Mouse (Mus musculus) lung, postnatal 10 days (tissue): Measurements from ENCODE around the gene Dnmt3a.

ENCODE experiments used
- DNase-seq: peaks from one replicate; pipeline ENCODE4 v3.0.0; 2021

Gene Dnmt3a

DNA sequence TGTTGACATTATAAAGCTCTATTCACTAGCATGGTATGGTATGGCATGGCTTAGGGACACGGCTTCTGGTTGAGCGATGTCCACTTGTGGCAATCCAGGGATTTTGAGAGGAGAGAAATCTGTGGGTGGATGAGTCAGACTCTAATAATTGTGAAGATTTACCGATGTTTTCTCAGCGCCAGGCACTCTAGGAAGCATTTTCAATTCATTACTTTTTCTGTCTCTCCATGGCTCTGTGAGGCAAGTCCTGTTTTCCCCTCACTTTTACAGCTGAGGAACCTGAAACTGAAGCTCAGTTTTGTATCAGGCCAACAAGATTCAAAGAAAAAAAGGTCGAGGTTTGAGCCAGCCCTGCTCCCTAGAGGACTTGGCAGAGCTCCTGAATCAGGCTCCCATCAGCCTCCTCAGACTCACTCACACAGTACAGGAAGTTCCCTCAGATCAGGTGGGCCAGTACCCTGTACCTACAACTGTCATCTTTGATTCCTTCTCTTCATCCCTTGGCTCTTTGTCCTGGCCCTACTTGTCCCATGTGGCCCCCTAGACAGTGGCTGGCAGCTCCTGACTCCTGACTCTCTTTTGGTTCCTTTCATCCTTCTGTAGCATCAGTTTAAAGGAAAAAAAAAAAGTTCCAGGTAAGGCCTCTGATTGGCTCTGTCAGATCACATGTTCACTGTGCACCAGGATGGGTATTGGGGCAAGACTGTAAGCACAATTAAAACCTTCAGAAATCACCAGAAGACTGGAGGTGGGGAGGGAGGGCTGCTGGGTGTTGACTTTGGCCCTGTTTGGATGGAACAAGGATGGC, 19.3 kb downstream of the Dnmt3a start:
- DNase-seq, result no peak

DNA sequence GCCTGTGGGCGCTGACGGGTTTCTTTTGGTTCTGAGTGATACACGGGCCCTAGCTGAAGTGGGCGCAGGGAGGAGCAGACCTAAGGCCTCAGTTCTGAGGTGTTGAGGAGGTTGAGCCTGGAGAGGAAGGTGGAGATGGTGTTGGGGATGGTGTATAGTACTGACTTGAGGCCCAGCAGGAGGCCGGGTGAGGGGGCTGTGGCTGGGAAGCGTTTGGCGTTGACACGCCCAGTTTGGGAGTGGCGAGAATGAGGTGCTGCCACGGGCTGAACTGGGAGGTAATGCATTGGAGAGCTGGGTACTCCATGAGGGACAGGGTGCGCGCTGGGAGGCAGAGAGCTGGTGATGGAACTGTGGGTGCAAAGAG, 19.9 kb downstream of the Dnmt3a start:
- DNase-seq, result no peak

DNA sequence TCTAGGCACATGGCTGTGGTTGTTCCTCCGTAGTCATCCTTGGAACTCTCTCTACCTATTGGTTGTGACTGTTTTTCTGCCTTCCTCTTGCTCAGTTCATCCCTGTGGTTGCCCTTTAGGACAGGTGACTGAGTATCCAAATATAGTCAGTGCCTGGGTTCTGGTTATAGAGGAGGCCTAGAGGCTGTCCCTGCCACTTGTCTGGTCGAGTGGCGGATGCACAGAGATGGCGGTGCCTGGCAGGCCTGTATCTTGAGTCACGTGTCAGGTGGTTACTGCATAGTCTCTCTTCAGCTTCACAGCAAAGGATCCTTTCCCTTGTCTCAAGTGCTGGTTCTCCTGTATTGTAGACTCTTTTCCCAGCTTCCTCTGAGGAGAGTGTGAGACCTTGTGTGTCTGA, 22.0 kb downstream of the Dnmt3a start:
- DNase-seq, result no peak

DNA sequence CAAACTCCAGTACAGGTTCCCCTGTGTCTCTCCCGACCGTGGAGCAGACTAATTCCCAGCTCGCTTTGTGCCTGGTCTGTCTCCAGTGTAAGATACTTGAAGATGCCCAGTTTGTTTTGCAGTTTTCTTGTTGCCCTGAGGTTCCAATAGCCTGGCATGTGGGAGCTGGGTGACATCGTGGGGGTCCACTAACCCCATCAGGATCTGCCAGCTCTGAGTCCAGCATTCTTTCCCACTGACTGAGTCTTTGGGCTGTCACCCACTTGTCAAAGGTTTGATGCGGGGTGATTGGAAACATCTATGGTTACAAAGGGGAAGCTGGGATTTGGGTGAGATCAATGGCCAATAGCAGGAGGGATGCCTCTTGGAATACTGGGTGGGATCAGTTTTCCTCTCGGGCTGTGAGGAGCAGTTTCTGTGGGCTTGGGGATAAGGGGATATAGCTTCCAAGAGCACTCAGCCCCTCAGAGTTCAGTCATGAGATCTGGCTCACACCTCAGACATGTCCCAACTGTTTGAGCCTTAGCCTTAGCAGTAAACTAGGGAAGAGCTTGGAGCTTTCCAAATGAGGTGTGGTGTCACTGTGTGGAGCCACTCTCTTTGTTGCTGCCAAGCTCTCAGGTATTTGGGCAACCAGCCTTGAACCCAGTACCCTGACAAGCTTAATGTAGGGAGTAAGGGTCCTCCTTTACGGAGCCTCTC, 27.4 kb downstream of the Dnmt3a start:
- no peak for DNase-seq

DNA sequence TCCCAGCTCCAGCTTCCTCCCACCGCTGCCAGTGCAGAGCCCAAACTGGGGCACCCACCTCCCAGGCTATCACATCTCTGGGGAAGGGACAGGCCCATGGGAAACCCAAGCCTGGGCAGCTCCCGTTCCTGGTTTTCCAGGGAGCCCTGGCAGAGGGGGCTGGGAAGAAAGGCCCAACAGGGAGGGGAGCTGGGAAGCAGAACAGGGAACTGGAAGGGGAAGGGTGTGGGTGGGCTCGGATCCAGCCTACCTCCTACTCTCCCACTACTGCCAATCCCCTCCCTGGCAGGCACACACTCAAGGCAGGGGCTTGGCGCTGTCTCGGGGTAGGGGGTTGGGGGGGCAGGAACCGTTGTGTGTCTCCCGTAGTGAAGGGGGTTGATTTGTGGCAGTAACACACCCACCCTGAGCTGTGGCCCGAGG, 28.1 kb downstream of the Dnmt3a start:
- peak; percentile 94 for DNase-seq

DNA sequence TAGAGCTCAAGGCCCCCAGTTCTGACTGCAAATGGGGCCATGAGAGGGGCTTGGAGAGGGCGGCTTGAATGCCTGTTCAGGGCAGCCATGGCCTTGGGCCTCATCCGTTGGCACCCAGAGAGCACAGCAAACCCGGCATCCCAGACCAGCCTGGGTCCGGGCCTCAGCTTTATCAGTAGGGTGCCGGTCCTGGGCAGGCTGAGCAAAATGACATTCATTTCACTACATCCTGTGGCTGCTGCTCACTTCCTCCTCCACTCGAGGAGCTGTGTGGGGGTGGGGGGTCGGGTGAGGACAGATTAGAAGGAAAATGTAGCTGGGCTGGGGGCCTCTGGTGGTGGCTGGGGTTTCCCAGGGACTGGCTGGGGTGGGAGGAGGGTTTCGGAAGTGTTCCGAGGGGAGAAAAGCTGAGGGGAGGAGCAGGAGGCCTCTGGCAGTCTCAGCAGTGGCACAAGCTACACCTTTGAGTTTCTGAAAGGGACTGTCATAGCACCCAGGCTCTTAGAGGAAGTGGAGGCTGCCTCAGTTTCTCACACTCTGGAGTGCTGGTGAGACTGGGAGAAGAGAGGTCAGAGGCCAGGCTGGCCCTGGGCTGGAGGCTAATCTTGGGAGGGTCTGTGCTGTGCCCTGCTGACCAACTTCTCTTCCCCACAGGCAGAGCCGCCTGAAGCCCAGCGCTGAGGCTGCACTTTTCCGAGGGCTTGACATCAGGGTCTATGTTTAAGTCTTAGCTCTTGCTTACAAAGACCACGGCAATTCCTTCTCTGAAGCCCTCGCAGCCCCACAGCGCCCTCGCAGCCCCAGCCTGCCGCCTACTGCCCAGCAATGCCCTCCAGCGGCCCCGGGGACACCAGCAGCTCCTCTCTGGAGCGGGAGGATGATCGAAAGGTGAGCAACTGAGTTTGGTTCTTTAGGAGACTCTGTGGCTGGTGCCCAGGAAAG, 28.8 kb downstream of the Dnmt3a start:
- peak; percentile 70 for DNase-seq

DNA sequence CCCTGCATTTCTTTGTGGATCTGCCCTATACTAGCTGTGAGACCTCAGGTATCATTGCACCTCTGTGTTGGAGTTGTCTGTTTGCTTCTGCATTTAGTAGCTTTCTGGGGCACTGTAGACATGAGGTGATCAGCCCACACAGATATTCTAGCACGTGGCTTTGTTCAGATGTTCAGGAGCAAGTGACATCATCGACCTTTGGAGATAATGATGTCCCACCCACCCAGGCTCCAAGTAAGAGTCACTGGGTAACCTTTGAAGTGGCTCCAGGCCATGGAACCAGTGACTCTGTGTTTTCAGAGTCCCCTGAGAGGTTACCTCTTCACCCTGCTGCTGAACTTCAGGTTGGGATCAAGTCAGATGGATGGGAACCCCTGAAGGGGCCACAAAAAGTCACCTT, 29.8 kb downstream of the Dnmt3a start:
- no peak for DNase-seq

DNA sequence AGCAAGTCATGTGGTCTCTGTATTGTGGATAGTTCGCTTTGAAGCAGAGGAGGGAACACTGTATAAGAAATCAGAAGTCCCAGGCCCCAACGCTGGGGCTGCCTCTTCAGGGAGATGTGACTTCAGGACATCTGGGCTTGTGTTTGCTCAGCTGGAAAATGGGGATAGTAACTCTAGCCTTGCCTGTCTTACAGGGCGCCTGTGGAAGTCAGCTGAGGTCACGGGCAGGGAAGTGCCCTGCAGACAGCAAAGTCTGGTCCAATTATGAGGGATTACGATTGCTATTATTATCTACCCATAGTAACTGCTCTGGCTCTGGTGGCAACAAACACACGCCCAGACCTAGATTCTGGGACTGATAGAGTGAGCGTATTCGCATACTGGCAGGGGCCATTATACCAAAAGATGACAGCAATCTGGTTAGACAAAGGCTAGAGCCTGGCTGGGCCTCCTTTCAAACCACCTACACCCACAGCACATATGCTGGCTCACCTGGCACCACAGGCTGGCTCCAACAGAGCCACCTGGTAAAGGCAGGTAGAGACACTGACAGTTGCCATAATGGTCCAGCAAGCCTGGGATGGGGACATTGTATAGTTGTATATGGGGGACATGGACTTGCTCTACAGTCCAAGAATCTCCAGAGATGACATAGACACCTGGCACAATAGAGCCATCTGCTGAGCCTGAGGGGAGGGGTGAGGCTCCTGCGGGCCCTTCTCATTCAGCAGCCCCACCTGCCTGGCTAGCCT, 31.4 kb downstream of the Dnmt3a start:
- no peak for DNase-seq

DNA sequence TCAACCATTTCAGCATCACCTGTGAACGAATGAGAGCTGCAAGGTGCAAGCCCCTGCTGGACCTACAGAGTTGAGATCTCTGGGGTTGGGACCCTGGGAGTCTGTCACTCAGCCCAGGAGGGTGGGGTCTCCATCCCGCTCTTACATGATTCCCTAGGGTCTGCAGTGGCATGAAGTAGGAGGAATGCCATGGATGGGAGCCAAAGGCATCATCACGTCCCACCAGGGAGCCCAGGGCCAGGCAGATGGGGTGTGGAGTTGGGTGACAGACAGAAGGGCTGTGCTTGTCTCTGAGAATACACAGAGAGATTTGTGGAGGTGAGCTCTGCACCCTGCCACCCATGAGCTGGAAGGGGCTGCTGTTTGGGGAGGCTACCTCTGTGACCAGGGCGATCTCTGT, 32.2 kb downstream of the Dnmt3a start:
- DNase-seq, result no peak

DNA sequence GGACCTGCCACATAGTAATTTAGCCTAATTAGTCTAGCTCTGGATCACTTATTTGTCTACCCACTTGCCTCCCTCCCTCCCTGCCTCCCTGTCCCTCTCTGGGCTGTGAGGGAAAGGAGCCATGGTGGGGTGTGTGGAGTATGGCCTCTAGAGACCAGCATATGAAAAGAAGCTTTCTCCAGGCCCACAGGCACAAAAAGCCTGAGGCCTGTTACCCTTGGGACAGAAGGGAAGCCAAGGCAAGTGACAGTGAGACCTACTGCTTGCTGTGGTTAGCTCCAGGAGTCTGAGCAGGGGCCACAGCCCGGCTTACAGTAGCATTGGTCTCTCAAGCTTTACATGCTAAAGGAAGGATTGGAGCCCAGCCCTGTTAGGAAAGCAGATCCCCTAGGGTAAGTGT, 33.9 kb downstream of the Dnmt3a start:
- DNase-seq, result no peak

DNA sequence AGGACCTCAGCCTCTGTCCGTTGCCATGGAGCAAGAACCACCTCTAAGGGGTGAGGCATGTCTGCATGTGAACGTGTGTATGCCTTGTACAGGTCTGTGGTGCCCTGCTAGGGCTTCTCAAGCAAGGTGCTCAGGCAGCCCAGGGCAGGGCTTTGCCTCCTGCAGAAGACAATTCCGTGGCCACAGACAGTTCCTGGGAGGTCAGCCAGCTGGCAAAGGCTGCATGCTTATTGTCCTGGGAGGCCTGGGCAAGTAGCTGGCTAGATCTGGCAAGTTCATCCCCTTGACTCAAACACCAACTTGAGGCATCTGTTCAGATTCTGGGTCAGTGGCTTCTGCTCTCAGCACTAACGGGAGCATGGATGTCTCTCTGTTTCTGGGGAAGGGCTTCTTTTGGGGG, 35.3 kb downstream of the Dnmt3a start:
- DNase-seq, result peak; percentile 32

DNA sequence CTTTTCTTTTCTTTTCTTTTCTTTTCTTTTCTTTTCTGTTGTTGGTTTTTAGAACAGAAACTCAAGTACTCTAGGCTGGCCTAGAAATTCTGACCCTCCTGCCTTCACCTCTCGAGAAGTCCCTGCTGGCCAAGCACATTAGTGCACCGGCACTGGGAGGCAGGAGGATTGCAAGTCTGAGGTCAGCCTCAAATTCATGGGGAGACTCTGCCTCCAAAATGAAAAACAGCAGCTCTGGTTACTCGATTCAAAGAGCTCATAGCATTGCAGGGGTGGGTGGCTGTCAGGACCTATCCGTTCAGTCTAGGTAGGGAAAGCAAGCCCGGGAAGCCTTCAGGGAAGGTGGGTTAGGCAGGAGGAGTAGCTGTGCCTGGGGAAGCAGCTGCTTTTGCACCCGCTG, 37.0 kb downstream of the Dnmt3a start:
- DNase-seq, result no peak

DNA sequence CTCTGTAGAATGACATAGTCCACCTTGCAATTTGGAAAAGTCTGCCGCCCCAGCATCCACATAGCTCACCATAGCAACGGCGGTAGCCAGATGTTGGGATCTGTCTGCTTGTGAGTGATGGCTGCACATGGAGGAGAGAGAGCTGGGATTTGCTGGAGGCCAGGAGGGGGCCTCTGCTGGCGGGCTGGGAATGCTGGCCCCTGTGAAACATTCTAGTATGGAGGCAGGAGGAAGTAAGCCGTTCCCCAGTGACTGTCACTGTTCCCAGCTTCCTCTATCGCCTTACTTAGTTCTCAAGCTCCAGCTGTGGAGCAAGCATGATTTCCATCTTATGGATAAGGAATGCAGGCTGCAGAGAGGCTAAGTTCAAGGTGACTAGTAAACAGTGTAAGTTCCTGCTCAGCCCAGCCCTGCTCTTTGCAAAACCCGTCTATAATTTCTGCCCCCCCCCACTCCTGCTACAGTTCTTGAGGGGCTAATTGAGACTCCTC, 37.6 kb downstream of the Dnmt3a start:
- DNase-seq, result peak; percentile 43

DNA sequence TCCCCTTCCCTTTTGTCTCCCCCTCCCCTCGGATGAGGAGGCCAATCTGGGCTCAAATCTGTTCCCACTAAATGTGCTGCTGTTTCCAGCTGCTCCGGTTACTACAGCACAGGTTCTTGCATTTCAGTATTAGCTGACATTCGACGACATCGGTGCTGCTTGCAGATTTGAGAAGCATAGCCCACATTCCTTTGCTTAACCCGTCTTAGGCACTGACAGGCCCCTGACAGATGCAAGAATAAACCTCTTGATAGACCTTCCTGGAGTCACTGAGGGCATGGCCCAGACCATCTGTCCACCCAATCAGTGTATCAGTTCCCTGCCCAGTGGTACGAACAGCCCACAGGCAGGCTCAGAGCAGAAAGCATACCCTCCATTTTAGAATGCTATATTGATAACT, 38.1 kb downstream of the Dnmt3a start:
- no peak for DNase-seq

DNA sequence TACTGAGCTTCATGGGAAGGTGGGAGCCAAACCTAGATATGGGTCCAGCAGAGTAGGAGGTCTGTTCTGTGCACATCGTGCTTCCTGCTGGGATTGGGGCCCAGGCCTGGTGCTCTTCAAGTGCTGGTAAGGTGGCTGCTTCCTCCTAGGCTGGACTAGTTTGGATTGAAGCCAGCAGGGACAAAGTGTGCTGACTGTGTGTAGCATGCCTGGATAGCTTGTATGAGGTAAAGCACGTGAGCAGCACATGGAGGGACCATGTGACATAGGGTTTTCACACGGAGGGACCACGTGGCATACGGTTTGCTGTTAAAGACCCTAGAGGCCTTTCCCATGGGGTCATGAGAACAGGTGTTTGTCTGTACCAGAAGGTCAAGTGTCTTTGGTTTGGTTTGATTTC, 38.5 kb downstream of the Dnmt3a start:
- DNase-seq, result no peak

DNA sequence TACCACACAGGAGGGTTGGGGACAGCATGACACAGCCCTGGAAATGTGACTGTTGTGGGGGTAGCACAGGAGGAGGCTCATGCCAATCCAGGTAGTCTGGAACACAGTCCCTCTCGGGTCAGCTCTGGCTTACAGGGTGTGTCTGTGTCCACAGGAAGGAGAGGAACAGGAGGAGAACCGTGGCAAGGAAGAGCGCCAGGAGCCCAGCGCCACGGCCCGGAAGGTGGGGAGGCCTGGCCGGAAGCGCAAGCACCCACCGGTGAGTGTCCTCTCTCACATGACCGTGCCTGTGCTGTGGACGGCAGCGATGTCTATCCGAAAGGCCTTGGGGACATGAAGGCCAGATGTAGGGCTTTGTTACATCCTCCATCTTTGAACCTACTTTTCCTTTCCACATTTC, 43.7 kb downstream of the Dnmt3a start:
- DNase-seq, result no peak

DNA sequence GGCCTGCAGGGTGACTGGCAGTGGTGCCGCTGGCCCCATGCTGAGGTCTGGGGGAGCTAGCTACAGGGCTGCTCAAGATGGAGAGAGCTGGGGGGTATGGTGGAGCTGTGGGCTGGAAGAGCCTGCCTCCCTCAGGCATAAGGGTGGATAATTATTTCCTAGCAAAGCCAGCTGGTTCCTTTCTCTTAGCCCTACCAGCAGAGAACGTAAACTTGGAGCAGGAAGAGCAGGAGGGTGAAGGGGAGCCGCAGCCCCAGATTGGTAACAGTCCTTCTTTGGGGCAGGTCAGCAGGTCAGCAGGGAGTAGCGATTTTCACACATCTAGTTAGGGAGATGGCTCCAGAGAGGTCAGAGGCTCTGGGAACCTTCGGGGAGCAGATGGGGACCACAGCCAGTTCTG, 44.4 kb downstream of the Dnmt3a start:
- no peak for DNase-seq

DNA sequence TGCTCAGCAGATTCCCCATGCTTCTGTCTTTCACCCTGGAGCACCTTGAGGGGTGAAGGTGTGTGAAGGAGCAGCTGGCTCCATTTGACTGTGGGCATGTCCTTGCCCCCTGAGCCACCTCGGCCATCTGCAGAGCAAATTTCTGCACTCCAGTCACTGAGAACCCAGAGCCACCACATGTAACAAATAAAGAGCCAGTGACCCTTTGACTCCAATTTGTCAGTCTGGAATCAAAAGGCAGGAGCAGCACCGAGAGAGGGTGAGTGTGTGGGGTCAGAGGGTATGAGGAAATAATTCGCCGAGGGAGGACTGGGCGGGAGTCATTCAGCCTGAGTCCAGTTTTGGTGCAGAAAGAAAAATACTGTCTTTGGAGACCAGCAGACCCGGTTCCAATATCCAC, 44.9 kb downstream of the Dnmt3a start:
- no peak for DNase-seq

DNA sequence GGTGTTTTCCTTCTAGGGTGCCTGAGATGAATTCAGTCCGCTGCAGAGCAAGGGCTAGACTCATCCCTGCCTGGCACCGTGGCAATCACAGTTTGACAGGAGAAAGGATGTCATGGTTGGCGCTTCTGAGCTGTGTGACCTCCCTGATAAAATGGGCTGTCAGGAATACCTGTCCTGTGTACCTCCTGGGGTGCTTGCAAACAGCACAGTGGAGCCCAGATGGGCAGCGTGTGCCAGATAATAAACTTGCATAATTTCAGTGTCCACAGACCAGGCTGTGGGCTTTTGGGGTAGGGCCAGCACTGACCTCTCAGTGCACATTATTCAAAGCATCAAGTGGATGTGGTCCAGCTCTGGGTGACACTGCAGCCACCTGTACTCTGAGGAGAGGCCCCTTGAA, 45.4 kb downstream of the Dnmt3a start:
- no peak for DNase-seq

DNA sequence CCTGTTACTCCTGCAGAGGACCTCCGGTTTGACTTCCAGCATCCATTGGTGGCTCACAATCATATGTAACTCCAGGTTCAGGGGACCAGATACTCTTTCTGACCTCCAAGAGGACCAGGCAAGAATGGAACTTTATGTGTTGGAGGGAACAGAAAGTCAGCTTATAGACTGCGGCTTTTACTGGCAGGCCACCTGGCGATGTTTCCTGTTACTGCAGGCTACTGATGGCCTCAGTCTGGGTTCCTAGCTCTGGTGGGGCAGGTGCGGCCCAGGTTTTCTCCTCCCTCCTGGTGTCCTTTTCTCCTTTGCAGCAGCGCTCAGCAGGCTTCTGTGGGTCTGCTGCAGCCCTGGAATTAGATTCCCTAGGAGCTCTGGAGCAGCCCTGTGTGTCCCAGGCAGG, 46.7 kb downstream of the Dnmt3a start:
- no peak for DNase-seq

DNA sequence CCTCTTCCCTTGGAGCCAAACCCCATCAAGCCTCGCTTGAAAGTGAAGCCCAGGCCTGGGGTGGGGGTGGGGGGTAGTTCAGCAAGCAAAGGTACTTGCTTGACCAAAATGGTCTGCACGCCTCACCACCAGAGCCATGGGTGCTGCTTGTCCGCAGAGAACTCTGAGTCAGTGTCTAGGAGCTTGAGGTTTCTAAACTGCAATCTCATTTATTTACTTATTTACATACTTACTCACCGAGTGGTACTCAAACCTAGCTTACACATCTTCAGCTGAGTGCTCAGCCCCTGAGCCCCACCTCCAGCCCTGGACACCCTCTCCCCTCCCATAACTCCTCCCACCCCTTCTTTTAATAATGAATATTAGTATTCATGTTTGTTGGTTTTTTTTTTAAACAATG, 48.6 kb downstream of the Dnmt3a start:
- no peak for DNase-seq

DNA sequence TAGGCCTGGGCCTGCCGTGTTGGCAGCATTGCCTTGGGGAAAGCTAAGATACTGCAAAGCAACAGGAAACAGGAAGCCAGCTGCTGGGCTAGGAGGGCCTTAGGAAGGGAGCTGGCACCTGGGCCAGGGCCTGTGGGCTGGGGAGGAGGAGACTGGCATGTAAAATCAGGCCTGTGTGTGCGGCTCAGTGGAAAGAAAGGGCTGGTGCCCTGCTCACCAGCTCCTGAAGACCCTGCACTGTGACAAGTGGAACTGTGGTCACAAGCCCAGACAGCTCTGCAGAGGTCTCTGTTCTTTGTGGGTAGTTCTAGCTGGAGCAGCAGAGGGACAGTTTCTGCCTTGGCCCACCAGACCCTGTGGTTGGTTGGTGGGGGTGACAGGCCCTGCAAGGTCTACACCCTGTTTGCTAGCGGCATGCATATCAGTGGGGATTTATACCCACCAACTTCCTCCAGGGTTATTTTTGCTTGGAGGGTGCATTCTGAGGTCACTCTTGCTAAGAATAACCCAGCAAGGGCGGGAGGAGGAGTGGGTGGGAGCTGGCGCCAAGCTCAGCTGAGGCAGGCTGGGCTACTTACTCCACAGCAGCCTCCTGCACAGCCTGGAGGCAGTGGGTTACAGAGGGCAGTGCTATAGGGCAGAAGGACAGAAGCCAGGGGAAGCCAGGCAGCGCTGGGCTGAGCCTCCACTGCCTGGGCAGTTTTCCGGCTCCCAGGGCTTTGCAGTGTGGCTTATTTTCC, 50.1 kb downstream of the Dnmt3a start:
- peak; percentile 87 for DNase-seq
